Mouse (Mus musculus) central nervous system, embryonic 11.5 days (tissue): ENCODE results near the gene Rhox3c. TPM values are rescaled to one million over a fixed set of nuclear protein-coding genes. Genes with fewer than 3 reads are reported as not detected.

Experiments used
- polyA plus RNA-seq: library from polyadenylated mRNA; depleted of rRNA; stranded (reverse); fragments of >200 nt; gene quantifications from 2 replicates; pipeline ENCODE4 v1.2.3, GENCODE M21; 2012; rRNA removed

Gene Rhox3c
- 0.48 TPM in 1 of 2 replicates, not detected in the other for polyA plus RNA-seq

GRCm38 (mm10) chrX:37458285-37458684 lies at the start of gene Rhox3c:
Gene Rhox3c, plus strand, starts transcription at chrX:37458585.

GRCm38 (mm10) chrX:37411767-37412166 lies 46.6 kb upstream of the Rhox3c start, which contains the start of gene Rhox2b:
Gene Rhox2b, plus strand, starts transcription at chrX:37412067.

GRCm38 (mm10) chrX:37432194-37432593 lies 26.2 kb upstream of the Rhox3c start, which contains the start of gene Rhox4b:
Gene Rhox4b, plus strand, starts transcription at chrX:37432494.

GRCm38 (mm10) chrX:37453380-37453779 lies 5.0 kb upstream of the Rhox3c start, which contains the start of gene Rhox2c:
Gene Rhox2c, plus strand, starts transcription at chrX:37453680.

GRCm38 (mm10) chrX:37480037-37480436 lies 21.7 kb downstream of the Rhox3c start, which contains the start of gene Rhox4c:
Gene Rhox4c, plus strand, starts transcription at chrX:37480337.

GRCm38 (mm10) chrX:37514059-37514458 lies 55.7 kb downstream of the Rhox3c start, which contains the start of gene Rhox4d:
Gene Rhox4d, plus strand, starts transcription at chrX:37514359.

Other genes starting within 250 kb of the Rhox3c start
- gene Gm9, start 247.5 kb upstream of the Rhox3c start, polyA plus RNA-seq: not detected in 2 replicates
- gene Rhox1, start 236.3 kb upstream of the Rhox3c start, polyA plus RNA-seq: not detected in 2 replicates
- 0.20 and 0.58 TPM in 2 replicates for gene Rhox2a, start 213.6 kb upstream of the Rhox3c start, polyA plus RNA-seq
- gene Rhox3a, start 208.7 kb upstream of the Rhox3c start, polyA plus RNA-seq: not detected in 2 replicates
- not detected in 2 replicates for gene Rhox4a, start 193.2 kb upstream of the Rhox3c start, polyA plus RNA-seq
- not detected in 2 replicates for gene Rhox3a2, start 78.6 kb upstream of the Rhox3c start, polyA plus RNA-seq
- gene Rhox4a2, start 67.7 kb upstream of the Rhox3c start, polyA plus RNA-seq: 0.35 and 1.6 TPM in 2 replicates
- gene Rhox2b, start 46.5 kb upstream of the Rhox3c start, polyA plus RNA-seq: 0.21 and 0.82 TPM in 2 replicates
- 0.19 and 0.49 TPM in 2 replicates for gene Rhox4b, start 26.1 kb upstream of the Rhox3c start, polyA plus RNA-seq
- gene Rhox2c, start 4.9 kb upstream of the Rhox3c start, polyA plus RNA-seq: 0.66 and 1.4 TPM in 2 replicates
- gene Rhox4c, start 21.8 kb downstream of the Rhox3c start, polyA plus RNA-seq: not detected in 2 replicates
- gene Rhox2d, start 34.8 kb downstream of the Rhox3c start, polyA plus RNA-seq: 0.20 TPM in 1 of 2 replicates, not detected in the other
- 0.12 and 0.13 TPM in 2 replicates for gene Rhox4d, start 55.8 kb downstream of the Rhox3c start, polyA plus RNA-seq
- 0.16 TPM in 1 of 2 replicates, not detected in the other for gene Rhox2e, start 71.9 kb downstream of the Rhox3c start, polyA plus RNA-seq
- gene Rhox3e, start 83.4 kb downstream of the Rhox3c start, polyA plus RNA-seq: not detected in 2 replicates
- gene Rhox4e, start 98.8 kb downstream of the Rhox3c start, polyA plus RNA-seq: not detected in 2 replicates
- 0.15 and 0.30 TPM in 2 replicates for gene Rhox2f, start 112.8 kb downstream of the Rhox3c start, polyA plus RNA-seq
- not detected in 2 replicates for gene Rhox3f, start 122.4 kb downstream of the Rhox3c start, polyA plus RNA-seq
- not detected in 2 replicates for gene Rhox4f, start 149.1 kb downstream of the Rhox3c start, polyA plus RNA-seq
- gene Rhox3g, start 170.0 kb downstream of the Rhox3c start, polyA plus RNA-seq: not detected in 2 replicates
- gene Rhox2g, start 184.9 kb downstream of the Rhox3c start, polyA plus RNA-seq: not detected in 2 replicates
- gene Rhox4g, start 192.7 kb downstream of the Rhox3c start, polyA plus RNA-seq: 0.08 TPM in 1 of 2 replicates, not detected in the other
- gene Rhox3h, start 210.2 kb downstream of the Rhox3c start, polyA plus RNA-seq: not detected in 2 replicates
- gene Rhox2h, start 214.7 kb downstream of the Rhox3c start, polyA plus RNA-seq: not detected in 2 replicates